Mouse (Mus musculus) kidney, adult 11 months (tissue): ENCODE results near the gene Gk2.

Experiments
- DNase-seq: peaks from one replicate; pipeline ENCODE4 v3.0.0; 2022

The Gk2 gene

DNA sequence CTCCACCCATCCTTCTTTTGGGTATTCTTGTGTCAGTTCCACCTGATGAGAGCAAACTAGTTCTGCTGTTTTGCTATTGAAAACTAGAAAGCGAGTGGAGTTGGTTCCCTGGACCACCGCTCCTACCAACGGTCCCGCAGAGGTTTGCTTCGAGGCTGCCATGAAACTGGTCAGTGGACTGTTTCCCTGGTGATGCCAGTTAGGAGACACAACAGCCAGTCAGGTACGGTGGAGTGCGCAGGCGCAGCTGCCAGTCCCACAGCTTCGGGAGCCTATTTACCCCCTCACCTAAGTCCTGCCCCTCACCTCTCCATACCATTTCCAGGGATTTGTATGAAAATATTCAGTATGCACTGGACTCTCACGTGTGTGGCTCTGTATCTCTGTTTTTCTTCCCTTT lies at the start of gene Gk2:
Gene Gk2, minus strand, starts transcription at position 206 of the 400 bp plus-strand sequence.
- DNase-seq = no peak

DNA sequence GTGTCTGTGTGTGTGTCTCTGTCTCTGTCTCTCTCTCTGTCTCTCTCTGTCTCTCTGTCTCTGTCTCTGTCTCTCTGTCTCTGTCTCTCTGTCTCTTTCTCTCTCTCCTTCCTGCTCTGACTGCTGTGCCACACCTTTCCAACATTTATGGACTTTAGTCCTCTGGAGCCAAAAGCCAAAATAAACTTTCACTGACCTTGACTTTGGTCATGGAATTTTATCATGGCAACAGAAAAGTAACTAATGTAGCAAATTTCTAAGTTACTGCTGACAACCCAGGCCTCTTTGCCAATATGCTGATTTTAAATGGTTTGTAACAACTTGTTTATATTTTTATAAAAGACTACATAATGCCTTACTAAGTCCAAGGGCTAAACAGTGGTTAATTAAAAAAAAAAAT lies 41.2 kb upstream of the Gk2 start:
- no peak for DNase-seq

DNA sequence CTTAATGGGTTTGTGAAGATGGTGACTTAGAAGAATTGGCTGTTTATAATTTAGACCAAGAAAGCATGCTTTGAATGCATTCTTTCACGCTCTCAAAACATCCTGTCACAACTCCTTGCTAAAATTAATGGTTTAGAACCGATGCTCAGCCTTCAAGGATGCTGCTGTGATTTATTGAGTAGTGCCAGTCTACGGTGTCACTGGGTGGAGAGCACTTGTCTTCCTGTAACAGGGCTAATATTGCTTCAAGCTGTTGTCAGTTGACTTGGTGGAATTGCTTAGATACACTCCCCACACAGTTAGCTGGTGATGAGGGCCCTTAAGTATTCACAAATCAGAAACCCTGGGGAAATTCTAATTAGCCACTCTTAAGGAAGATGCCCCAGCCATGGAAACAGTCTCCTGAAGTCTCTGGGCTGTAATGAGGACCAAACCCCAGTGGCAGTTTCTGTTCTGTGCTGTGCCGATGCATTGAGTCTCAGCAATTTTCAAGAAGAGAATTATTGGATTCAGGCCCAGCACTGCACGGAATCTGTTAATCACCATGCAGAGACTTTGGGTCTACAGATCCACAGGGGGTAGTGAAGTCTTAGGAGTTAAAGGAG lies 38.8 kb upstream of the Gk2 start:
- DNase-seq = no peak

DNA sequence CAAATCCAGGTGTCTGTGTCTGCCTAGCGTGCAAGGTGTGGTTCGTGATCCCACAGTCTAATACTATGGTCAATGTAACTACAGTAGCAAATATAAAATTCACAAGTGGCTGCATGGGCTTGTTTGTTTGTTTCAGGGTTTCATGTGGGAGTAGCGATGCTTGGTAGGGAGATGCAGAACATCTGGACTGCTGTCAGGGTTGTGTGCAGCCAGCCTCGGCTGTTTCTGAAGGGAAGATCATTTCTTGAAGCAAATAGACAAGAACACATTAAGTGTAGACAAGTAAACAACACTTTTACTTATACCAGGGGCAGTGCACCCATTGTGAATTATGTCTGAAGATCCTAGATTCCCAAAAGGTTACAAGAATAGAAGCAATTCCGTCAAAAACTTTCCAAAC lies 36.6 kb upstream of the Gk2 start:
- DNase-seq = no peak

DNA sequence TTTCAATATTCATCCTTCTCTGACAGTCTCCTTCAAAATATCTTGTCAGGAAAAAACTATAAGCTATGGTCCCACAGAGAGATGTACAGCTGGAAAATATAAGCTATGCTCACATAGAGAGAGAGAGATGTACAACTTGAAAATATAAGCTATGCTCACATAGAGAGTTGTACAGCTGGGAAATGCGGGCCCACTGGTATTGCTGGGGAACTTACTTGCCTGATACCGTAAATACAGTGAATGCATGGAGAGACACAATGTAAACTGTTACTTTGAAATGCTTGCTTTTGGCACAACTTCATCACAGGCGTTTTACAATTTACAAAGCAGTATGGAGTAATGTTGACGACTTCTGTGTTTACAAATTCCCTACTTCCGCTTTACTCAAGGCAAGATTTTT lies 29.3 kb upstream of the Gk2 start:
- DNase-seq = no peak

DNA sequence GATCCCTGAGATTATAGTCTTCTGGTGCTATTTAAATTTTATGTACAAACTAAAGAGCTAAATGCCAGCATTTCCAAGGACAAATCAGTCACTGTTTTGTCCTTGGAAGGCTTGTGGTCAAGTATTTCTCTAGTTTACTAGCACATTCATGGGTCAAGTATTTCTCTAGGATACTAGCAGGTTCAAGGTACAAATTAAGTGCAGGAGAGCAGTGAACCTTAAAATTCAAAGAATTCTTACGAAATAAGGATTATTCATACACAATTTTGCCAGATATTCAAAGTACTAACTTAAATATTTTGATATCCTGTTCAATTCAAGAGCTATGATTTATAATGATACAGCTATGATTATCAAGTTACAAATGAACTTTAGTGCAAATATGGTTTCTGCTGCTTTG lies 23.2 kb upstream of the Gk2 start:
- DNase-seq = no peak

DNA sequence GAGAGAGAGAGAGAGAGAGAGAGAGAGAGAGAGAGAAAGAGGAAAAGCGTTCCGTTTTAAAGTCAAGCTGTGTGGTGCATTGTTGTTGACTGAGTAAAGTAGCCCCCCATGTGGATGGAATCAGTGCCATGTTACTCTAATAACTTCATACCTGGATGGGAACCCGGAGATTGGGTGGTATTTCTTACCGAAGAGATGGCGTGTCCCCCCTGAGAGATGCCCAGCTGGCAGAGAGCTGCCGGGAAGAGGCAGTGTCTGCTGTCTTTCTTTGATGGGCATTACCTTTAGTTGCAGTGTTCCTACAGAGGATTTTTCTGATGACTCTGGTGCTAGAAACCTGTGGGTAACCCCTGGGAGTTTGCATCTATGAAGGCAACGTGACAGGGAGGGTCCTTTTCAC lies 10.4 kb upstream of the Gk2 start:
- no peak for DNase-seq

DNA sequence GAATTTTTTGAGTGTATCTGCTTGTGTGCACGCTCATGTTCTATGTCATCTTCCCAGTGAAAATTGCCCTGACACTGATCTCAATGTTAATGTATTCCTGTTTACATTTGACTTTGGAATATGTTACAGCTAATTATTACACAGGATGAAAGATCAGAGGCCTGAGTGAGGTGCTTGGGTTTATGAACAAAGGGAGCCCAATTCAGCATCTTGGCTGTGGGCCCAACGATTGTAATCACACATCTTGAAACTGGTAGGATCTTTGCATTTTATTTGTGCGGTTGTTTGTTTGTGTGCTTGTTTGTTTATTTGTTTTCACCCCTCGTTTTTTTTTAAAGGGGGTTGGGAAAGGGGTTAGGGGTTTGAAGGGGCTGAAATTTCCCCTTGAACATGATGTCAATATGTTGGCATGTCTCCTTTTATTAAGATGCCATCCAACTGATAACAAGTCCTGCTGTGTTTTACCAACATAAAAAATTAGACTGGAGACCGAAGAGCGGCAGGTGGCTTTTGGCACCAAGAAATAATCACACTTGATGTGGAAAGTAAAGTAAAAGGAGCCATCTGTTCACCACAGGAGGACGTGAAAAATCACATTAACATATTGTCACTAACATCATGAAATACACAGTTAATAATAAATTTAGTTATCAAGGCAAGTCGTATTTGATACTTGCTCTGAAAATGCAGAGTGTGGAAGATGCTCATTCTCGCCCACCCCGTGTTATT lies 9.8 kb upstream of the Gk2 start:
- DNase-seq = no peak

DNA sequence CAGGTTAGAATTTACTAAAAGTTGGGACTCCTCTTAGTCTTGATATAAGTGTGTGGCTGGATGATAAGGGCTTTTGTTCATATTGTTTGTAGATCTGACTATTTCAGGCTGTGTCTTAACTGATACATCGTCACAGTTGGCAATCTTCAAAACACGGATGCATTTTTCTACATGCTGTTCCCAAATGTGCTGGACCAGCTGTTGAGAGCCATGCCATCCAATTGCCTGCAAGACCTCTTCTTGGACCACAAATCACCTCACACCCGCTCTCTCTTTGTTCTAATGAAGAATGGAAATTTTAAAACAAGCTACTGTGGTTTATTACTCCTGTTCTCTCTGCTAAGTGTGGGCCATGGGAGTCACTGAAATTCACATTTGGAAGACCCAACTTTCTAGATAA lies 9.1 kb upstream of the Gk2 start:
- DNase-seq = no peak

DNA sequence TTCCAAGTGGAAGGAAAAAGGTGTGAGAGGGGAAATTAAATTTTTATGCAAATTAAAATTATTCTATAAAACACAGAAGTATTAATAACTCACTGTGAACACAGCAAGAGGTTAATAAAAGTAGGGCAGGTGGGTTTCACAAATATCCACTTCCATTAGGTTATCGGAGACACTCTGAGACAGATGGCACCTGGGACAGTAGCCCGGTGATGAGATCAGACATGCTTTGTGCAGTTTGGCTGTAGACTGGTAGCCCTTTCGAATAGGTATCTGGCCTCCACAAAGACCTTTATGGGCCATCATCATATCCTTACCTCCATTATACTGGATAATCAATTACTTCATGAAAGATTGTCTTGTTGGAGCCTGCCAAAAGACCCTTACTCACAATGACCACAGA lies 6.0 kb upstream of the Gk2 start:
- DNase-seq = no peak

DNA sequence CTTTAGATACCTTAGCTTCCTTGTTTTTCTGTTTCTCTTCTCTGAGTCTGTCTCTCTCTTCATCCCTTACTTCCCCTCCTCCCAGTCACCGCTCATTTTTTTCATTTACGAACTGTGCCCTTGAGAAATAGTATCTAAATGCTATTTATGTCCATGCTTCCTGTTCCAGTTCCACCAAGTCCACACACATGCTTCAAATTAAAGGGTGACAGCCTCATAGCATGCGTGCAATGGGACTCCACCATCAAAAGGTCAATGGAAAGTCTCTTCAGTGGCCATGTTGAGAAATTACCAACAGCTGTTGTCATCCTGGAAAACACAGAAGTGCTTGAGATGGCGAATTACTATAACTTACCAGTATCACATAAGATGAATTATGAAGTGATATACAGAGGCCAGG lies 5.4 kb downstream of the Gk2 start:
- no peak for DNase-seq

DNA sequence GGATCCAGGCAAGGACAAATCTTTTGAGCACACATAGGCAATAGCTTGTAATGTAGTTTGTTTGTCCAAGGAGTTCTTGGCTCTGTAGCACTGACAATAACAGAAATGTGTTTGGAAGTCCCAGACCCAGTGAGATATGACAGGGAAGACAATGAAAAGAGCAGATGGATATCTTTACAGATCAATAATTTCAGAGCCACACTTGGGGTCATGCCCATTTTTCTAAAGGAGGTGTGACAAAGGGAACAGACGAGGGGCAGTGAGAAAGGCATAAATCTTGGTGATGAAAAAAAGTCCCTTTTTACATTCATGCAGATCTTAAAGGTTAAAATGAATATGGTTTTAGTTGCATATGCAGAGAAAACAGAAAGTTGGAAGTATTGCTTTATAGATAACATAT lies 12.6 kb downstream of the Gk2 start:
- no peak for DNase-seq

DNA sequence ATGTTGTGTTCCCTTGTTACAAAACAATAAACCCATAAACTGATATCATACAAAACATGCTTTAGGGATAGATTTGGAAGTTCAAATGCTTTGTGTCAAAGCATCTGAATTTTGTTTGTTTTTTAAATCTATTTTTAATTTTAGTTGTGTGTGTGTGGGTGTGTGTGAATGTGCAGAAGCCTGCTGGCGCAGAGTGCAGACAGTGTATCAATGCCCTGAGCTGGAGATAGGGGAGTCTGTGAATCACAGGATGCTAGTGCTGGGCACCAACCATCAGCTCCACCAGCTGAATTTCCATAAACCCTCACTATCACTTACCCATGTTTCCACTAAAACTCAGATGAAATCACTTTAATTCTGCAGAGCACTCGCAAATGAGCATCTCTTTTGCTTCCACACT lies 24.3 kb downstream of the Gk2 start:
- DNase-seq = no peak

DNA sequence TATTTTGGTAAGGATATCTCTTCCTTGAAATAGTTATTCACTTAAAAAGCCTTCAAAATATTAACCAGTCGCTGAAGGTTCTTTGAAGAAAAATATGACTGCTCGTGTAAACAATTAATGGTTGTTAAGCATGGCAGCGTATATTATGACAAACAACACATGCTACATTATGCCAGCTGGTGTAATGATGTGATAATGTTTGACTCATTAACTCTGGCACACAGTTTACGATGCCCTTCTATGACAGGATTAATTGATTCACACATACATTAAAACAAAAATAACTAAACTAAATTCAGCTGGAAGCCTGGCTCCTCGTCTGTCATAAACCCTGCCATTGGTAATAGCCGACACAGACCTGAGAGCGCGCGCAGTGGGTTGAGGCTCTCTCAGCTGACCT lies 26.8 kb downstream of the Gk2 start:
- DNase-seq = no peak

DNA sequence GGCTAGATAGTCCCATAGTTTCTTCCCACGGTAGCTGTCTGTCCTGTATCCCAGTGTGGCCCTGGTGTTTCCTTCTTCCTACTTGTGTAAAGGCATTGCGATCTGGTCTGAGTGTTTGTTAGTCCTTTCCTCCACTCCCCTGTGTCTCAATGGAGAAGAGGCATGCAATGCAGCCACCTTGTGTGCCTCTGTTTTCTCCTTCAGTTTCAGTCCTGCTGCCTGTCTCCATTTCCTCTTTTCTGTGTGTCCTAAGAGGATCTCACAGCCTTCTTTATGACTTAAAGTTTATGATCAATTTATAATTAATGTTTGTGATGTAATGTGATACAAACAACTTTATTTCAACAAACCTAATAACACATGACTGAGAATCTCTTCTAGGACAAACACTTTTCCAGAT lies 35.2 kb downstream of the Gk2 start:
- DNase-seq = no peak

DNA sequence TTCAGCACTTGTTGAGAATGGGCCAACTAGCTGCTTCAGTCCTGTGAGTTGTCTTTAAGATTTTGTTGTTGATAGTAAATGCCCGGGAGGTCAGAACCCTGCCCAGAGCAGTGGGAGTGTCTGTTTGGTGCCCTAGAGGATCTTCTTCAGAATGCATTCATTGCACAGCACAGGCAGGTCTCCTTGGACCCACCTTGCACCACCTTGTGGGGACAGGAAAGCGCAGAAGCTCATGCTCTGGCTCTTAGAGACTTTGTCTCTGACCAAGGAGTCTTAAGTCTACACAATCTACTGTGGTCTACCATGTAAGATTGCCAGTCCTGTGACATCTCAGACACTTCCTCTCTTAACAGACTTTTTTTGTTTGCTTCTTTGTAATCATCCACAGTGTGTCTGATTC lies 39.6 kb downstream of the Gk2 start:
- DNase-seq = no peak

DNA sequence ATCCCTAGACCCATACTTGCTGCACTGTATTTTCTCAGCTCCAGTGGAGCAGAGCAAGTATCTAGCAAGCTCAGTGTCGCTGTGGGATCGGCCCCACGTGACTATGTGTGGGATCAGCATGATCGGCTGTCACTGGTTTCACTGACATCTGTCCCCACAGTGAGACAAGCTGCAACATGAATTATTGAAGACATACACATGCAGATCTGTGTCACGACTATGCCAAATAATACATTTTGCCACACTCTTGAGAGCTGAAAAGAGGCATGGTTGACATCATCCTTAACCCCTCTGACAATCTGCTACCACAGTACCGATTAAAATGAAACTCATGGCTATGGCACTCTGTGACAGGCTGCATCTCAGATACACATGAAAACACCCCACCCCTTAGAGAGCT lies 41.0 kb downstream of the Gk2 start:
- DNase-seq = no peak

DNA sequence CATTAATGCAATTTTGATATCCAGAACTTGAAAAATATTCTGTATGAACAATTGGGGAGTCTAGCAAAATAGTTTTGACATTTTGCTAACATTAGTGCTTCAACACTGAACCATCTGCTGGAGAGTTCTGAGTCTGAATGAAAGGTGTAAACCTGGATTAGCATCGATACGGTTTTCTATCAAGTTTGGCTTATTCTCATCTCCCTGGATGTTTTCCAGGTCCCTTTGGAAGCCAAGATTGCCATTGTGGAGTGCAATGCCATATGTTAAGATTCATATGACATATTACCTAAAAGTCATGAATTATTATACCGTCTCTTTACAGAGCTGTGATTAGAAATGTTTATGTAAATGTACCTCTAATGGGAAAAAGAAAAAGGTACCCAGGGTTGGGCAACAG lies 43.1 kb downstream of the Gk2 start:
- DNase-seq = no peak

DNA sequence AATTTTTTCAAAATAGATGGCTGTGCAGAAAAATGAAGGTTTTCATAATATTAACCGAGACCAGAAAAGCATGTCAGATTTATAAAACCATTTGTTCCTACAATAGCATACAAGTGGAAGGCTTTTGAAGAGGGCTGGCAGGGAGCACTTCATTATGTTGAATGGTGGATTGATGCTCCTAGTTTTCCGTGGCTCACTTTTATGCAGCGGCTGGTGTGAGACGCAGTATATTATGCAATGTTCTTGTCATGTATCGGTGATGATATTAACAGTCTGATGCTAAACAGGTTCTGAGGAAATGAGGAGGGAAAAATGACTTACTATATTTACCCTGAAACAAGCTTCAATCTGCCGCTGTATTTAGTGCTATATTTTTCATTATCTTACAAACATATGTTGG lies 46.6 kb downstream of the Gk2 start:
- no peak for DNase-seq

DNA sequence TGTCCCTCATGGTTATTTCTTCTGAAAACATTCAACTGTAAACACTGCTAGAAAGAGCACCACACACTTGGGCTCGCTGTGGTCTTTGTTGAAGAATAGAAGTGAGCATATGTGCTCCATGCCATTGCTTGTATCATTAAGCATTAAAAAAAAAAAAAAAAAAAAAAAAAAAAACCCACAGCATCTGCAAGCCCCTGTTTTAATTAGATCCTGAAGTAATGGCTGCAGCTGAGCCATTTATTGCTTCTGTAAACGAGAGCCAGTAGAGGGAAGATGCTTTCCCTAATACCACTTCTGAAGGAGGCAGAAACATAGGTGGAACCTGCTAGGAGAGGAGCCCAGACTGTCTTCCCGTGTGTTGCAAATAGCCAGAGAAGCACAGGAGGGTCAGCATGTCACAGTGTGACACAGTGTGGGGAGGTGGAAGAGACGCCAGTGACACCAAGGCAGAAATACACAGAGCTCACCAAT lies 47.6 kb downstream of the Gk2 start:
- DNase-seq = no peak
